Mouse (Mus musculus) liver, adult 2 months (tissue): ENCODE measurements around the gene Disp2.

Experiments used
- CTCF ChIP-seq: fragments of 200-500 bp; IDR thresholded peaks from 2 replicates; pipeline ENCODE4 v1.5.1; 2011; ENCODE audit warnings: low read depth, low read length, control low read depth
- POLR2A ChIP-seq: fragments of 200-500 bp; IDR thresholded peaks from 2 replicates; pipeline ENCODE4 v1.6.1; 2011; ENCODE audit warnings: low read length, control low read depth; ENCODE audit not compliant: insufficient read depth; ENCODE audit errors: extremely low read depth

- TF ChIP-seq CTCF: no peak
- TF ChIP-seq POLR2A: no peak
Measured at GRCm38 (mm10) chr2:118805137-118805536, 25.6 kb downstream of the Disp2 start.
